Mouse (Mus musculus): Measurements from ENCODE around the gene Sox11. TPM values are rescaled to one million over a fixed set of nuclear protein-coding genes. Genes with fewer than 3 reads are reported as not detected.

The Sox11 gene
- polyA plus RNA-seq, 1 experiment from 2014 or later = 13.7 TPM

GRCm38 (mm10) chr12:27298721-27299120 is 43.7 kb downstream of the Sox11 start:
- Histone ChIP-seq H3K9me3 (replicated peaks) (no peaks in the 10 kb centered on the region), H3K4me2 (no peak overlapping the region), H3K4me1 (replicated peaks) (peaks cover 10% of the 10 kb centered on the region), H3K9ac (no peak overlapping the region), H3K27me3 (no peaks in the 10 kb centered on the region), H3K4me3 (no peak overlapping the region), H3K36me3 (no peaks in the 10 kb centered on the region), H3K27ac (no peak overlapping the region)
- ATAC-seq (replicated peaks; ENCODE audit: insufficient number of reproducible peaks, insufficient read depth, low FRiP score, low read depth) = no peak
- WGBS = 82% methylated on average over 3 of the region's 3 CpGs

GRCm38 (mm10) chr12:27294191-27294590 is 48.2 kb downstream of the Sox11 start:
- Histone ChIP-seq H3K9ac (no peak overlapping the region), H3K36me3 (no peaks in the 10 kb centered on the region), H3K4me1 (replicated peaks) (peaks cover 16% of the 10 kb centered on the region), H3K9me3 (replicated peaks) (no peaks in the 10 kb centered on the region), H3K4me2 (no peak overlapping the region), H3K27me3 (no peaks in the 10 kb centered on the region), H3K4me3 (no peak overlapping the region), H3K27ac (no peak overlapping the region)
- no peak for ATAC-seq (replicated peaks; ENCODE audit: insufficient number of reproducible peaks, insufficient read depth, low FRiP score, low read depth)
- 5% methylated on average over 1 of the region's 1 CpGs for WGBS

- no peaks in the 10 kb centered on the region for H3K36me3 ChIP-seq
- H3K9me3 ChIP-seq (replicated peaks) = no peaks in the 10 kb centered on the region
- H3K4me1 ChIP-seq (replicated peaks) = peaks cover 16% of the 10 kb centered on the region
- no peaks in the 10 kb centered on the region for H3K27me3 ChIP-seq
- H3K4me2 ChIP-seq = no peak overlapping the region
- H3K27ac ChIP-seq = no peak overlapping the region
- WGBS = 55% methylated on average over 10 of the region's 10 CpGs
- no peak overlapping the region for H3K4me3 ChIP-seq
- H3K9ac ChIP-seq = no peak overlapping the region
- no peak for ATAC-seq (replicated peaks; ENCODE audit: insufficient number of reproducible peaks, insufficient read depth, low FRiP score, low read depth)
Measured at GRCm38 (mm10) chr12:27293736-27294135, 48.6 kb downstream of the Sox11 start.

GRCm38 (mm10) chr12:27293208-27293607 is 49.2 kb downstream of the Sox11 start:
- no peak overlapping the region for H3K27ac ChIP-seq
- H3K9me3 ChIP-seq (replicated peaks) = no peaks in the 10 kb centered on the region
- no peak for ATAC-seq (replicated peaks; ENCODE audit: insufficient number of reproducible peaks, insufficient read depth, low FRiP score, low read depth)
- no peaks in the 10 kb centered on the region for H3K36me3 ChIP-seq
- no peak overlapping the region for H3K9ac ChIP-seq
- no peak overlapping the region for H3K4me3 ChIP-seq
- H3K4me2 ChIP-seq = no peak overlapping the region
- H3K4me1 ChIP-seq (replicated peaks) = peaks cover 16% of the 10 kb centered on the region
- 67% methylated on average over 1 of the region's 1 CpGs for WGBS
- no peaks in the 10 kb centered on the region for H3K27me3 ChIP-seq
